Mouse (Mus musculus): ENCODE results near the gene Zmynd19. TPM values are rescaled to one million over a fixed set of nuclear protein-coding genes. Genes with fewer than 3 reads are reported as not detected.
"Not testable (repeated sequence)": the region's sequence is repeated elsewhere in the genome, so short reads cannot be mapped to it uniquely, and the experiment has no call there.

Zmynd19 gene
- total and polyA plus RNA-seq, 3 experiments = 83.5 to 114 TPM; not detected in 1

GRCm38 (mm10) chr2:24970386-24970785 lies 20.8 kb downstream of the Zmynd19 start:
- H3K27me3 ChIP-seq (ENCODE audit: control insufficient read depth in 1 of 2, insufficient read depth in 2 of 2, low read length in 2 of 2) = no peaks in the 10 kb centered on the region
- no peak overlapping the region for H3K27ac ChIP-seq (ENCODE audit: control insufficient read depth, low read depth, low read length)
- H3K79me2 ChIP-seq (ENCODE audit: control insufficient read depth, insufficient read depth, low read length, poor library complexity) = peaks cover 16% of the 10 kb centered on the region
- TF ChIP-seq MAX (IDR thresholded peaks at IDR 0.05; ENCODE audit: low read length) (0 out of 2 replicates have a peak, but pooled peaks have one; percentile 23), CTCF (IDR thresholded peaks at IDR 0.05 in 2 of 3, conservative IDR thresholded peaks at IDR 0.05 in 1 of 3; ENCODE audit: control insufficient read depth in 1 of 3, insufficient read depth in 1 of 3, low read depth in 2 of 3, low read length in 3 of 3, poor library complexity in 1 of 3, severe bottlenecking in 1 of 3) (peak; percentile 9 to 48 (median 44); a peak in 4 of 6 replicates), ZNF384 (IDR thresholded peaks at IDR 0.05; ENCODE audit: low read depth, low read length) (no peak)
- H3K4me3 ChIP-seq (ENCODE audit: control insufficient read depth in 1 of 2, insufficient read depth in 1 of 2, low read depth in 2 of 2, low read length in 2 of 2) = no peak overlapping the region
- H3K9ac ChIP-seq (ENCODE audit: control insufficient read depth, low read depth, low read length, poor library complexity, severe bottlenecking) = no peak overlapping the region
- DNase-seq (ENCODE audit: low read depth, low spot score) = peak; percentile 76
- H3K9me3 ChIP-seq (replicated peaks; ENCODE audit: insufficient read depth, low read length) = no peaks in the 10 kb centered on the region
- H3K4me1 ChIP-seq (ENCODE audit: control insufficient read depth in 1 of 2, insufficient read depth in 2 of 2, low read length in 2 of 2) = peaks cover 2 to 16% of the 10 kb centered on the region in 2 experiments; a peak in 2 of 4 replicates
- peaks cover 4 to 18% of the 10 kb centered on the region in 2 experiments for H3K36me3 ChIP-seq (ENCODE audit: control insufficient read depth in 1 of 2, insufficient read depth in 2 of 2, low read length in 2 of 2)

GRCm38 (mm10) chr2:24974452-24974851 lies 24.9 kb downstream of the Zmynd19 start:
- Histone ChIP-seq H3K27ac (ENCODE audit: control insufficient read depth, low read depth, low read length) (peak overlapping the region; percentile 51), H3K36me3 (ENCODE audit: control insufficient read depth in 1 of 2, insufficient read depth in 2 of 2, low read length in 2 of 2) (peaks cover 4 to 30% of the 10 kb centered on the region in 2 experiments), H3K9ac (ENCODE audit: control insufficient read depth, low read depth, low read length, poor library complexity, severe bottlenecking) (peak overlapping the region; percentile 70), H3K79me2 (ENCODE audit: control insufficient read depth, insufficient read depth, low read length, poor library complexity) (peaks cover 16% of the 10 kb centered on the region), H3K4me1 (ENCODE audit: control insufficient read depth in 1 of 2, insufficient read depth in 2 of 2, low read length in 2 of 2) (peaks cover 2 to 28% of the 10 kb centered on the region in 2 experiments; a peak in 3 of 4 replicates), H3K4me3 (ENCODE audit: control insufficient read depth in 1 of 2, insufficient read depth in 1 of 2, low read depth in 2 of 2, low read length in 2 of 2) (peak overlapping the region; percentile 66 to 93)
- H3K27me3 ChIP-seq (ENCODE audit: control insufficient read depth in 1 of 2, insufficient read depth in 2 of 2, low read length in 2 of 2); H3K9me3 ChIP-seq (replicated peaks; ENCODE audit: insufficient read depth, low read length); DNase-seq (ENCODE audit: low read depth, low spot score): not testable (repeated sequence)
- TF ChIP-seq POLR2AphosphoS2 (IDR thresholded peaks at IDR 0.05; ENCODE audit: low read length) = 0 out of 2 replicates have a peak, but pooled peaks have one; percentile 6

- Histone ChIP-seq H3K4me1 (ENCODE audit: control insufficient read depth in 1 of 2, insufficient read depth in 2 of 2, low read length in 2 of 2) (peaks cover under 1 to 28% of the 10 kb centered on the region in 2 experiments; a peak in 3 of 4 replicates), H3K9ac (ENCODE audit: control insufficient read depth, low read depth, low read length, poor library complexity, severe bottlenecking) (peak within 1 kb of the TSS; percentile 73), H3K36me3 (ENCODE audit: control insufficient read depth in 1 of 2, insufficient read depth in 2 of 2, low read length in 2 of 2) (peaks cover 4 to 30% of the 10 kb centered on the region in 2 experiments; a peak in 3 of 4 replicates), H3K4me3 (ENCODE audit: control insufficient read depth in 1 of 2, insufficient read depth in 1 of 2, low read depth in 2 of 2, low read length in 2 of 2) (peak within 1 kb of the TSS; percentile 71 to 93), H3K27me3 (ENCODE audit: control insufficient read depth in 1 of 2, insufficient read depth in 2 of 2, low read length in 2 of 2) (no peaks in the 10 kb centered on the region), H3K9me3 (replicated peaks; ENCODE audit: insufficient read depth, low read length) (no peaks in the 10 kb centered on the region), H3K79me2 (ENCODE audit: control insufficient read depth, insufficient read depth, low read length, poor library complexity) (peaks cover 16% of the 10 kb centered on the region), H3K27ac (ENCODE audit: control insufficient read depth, low read depth, low read length) (peak within 1 kb of the TSS; percentile 88)
- peak; percentile 98 for DNase-seq (ENCODE audit: low read depth, low spot score)
- TF ChIP-seq EP300 (IDR thresholded peaks at IDR 0.05; ENCODE audit: low read depth in 1 of 2, low read length in 2 of 2) = no peak
- no peak for TF ChIP-seq MAFK (IDR thresholded peaks at IDR 0.05; ENCODE audit: borderline replicate concordance, low read depth, low read length)
- TF ChIP-seq GATA1 (IDR thresholded peaks at IDR 0.05; ENCODE audit: low read depth, low read length) = no peak
- TF ChIP-seq SMC3 (IDR thresholded peaks at IDR 0.05; ENCODE audit: low read depth, low read length) = no peak
- no peak for TF ChIP-seq GABPA (IDR thresholded peaks at IDR 0.05; ENCODE audit: low read depth, low read length)
- no peak for TF ChIP-seq CHD1 (IDR thresholded peaks at IDR 0.05; ENCODE audit: low read depth, low read length)
- no peak for TF ChIP-seq POLR2AphosphoS5 (IDR thresholded peaks at IDR 0.05; ENCODE audit: borderline replicate concordance, low read depth, low read length)
- TF ChIP-seq BHLHE40 (IDR thresholded peaks at IDR 0.05; ENCODE audit: borderline replicate concordance, low read depth, low read length) = no peak
- peak; percentile 66 for TF ChIP-seq MAX (IDR thresholded peaks at IDR 0.05; ENCODE audit: low read length)
- no peak for TF ChIP-seq USF2 (IDR thresholded peaks at IDR 0.05; ENCODE audit: borderline replicate concordance in 1 of 2, insufficient read depth in 1 of 2, low read depth in 1 of 2, low read length in 2 of 2)
- no peak for TF ChIP-seq CTCF (IDR thresholded peaks at IDR 0.05 in 2 of 3, conservative IDR thresholded peaks at IDR 0.05 in 1 of 3; ENCODE audit: control insufficient read depth in 1 of 3, insufficient read depth in 1 of 3, low read depth in 2 of 3, low read length in 3 of 3, poor library complexity in 1 of 3, severe bottlenecking in 1 of 3)
- TF ChIP-seq MEF2A (IDR thresholded peaks at IDR 0.05; ENCODE audit: extremely low read depth, insufficient replicate concordance, low read depth, low read length, poor library complexity, severe bottlenecking) = no peak
- peak; percentile 72; the same call in 1 of the 2 replicates for TF ChIP-seq MAZ (IDR thresholded peaks at IDR 0.05; ENCODE audit: low read depth, low read length)
- TF ChIP-seq ELF1 (IDR thresholded peaks at IDR 0.05; ENCODE audit: low read depth, low read length) = peak; percentile 81
- TF ChIP-seq NRF1 (IDR thresholded peaks at IDR 0.05; ENCODE audit: insufficient read depth, low read depth, low read length, poor library complexity, severe bottlenecking) = peak; percentile 64
- 0 out of 2 replicates have a peak, but pooled peaks have one; percentile 30 for TF ChIP-seq CHD2 (IDR thresholded peaks at IDR 0.05; ENCODE audit: low read length)
- TF ChIP-seq POLR2A (IDR thresholded peaks at IDR 0.05; ENCODE audit: control insufficient read depth in 1 of 2, insufficient read depth in 1 of 2, low read depth in 1 of 2, low read length in 2 of 2, poor library complexity in 1 of 2) = peak; percentile 91 to 97
- TF ChIP-seq TAL1 (IDR thresholded peaks at IDR 0.05; ENCODE audit: low read length) = no peak
- TF ChIP-seq UBTF (IDR thresholded peaks at IDR 0.05; ENCODE audit: borderline replicate concordance, insufficient read depth, low read depth, low read length) = no peak
These were observed 25.5 kb downstream of the Zmynd19 start, which contains the start of gene Mrpl41 for GRCm38 (mm10) chr2:24974906-24975703. Gene Mrpl41 (minus strand): TSS chr2:24975098.
